Mouse (Mus musculus): ENCODE results near the gene Exosc3. TPM values are rescaled to one million over a fixed set of nuclear protein-coding genes. Genes with fewer than 3 reads are reported as not detected.

Exosc3 gene
- 10 to 100 TPM; 23.6 to 31.5 TPM for total RNA-seq (2023)

GRCm38 (mm10) chr4:45342286-45343155 lies at the start of gene Exosc3:
TSS of gene Exosc3 (minus strand) at chr4:45342732.

DNA sequence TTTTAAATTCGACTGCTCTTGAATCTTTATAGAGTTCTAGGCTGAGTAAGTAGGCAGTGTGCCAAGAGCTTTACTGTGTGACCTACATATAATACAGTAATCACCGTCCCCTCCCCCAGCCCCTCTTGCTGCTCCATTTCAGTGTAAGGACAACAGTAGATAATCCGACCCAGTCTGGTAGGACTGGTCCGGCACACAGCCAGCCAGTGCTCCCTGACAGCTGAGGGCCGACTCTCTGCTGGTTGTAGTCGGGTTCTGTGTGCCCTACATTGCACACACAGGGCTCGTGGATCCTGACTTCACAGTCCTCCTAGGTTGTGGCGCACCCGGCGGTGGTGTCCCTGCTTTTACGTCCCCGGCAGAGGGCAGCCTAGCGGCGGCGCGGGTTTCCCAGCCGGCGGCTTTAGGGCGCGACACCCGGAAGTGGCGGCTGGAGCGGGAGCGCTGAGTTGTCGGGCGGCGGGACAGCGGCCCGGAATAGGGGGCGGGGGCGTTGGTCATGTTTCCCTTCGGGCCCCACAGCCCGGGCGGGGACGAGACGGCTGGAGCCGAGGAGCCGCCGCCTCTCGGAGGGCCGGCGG lies 773 bp downstream of the Exosc3 start, which contains the start of gene Dcaf10:
Gene Dcaf10 (plus strand): TSS at position 433 of the 581 bp plus-strand sequence.

DNA sequence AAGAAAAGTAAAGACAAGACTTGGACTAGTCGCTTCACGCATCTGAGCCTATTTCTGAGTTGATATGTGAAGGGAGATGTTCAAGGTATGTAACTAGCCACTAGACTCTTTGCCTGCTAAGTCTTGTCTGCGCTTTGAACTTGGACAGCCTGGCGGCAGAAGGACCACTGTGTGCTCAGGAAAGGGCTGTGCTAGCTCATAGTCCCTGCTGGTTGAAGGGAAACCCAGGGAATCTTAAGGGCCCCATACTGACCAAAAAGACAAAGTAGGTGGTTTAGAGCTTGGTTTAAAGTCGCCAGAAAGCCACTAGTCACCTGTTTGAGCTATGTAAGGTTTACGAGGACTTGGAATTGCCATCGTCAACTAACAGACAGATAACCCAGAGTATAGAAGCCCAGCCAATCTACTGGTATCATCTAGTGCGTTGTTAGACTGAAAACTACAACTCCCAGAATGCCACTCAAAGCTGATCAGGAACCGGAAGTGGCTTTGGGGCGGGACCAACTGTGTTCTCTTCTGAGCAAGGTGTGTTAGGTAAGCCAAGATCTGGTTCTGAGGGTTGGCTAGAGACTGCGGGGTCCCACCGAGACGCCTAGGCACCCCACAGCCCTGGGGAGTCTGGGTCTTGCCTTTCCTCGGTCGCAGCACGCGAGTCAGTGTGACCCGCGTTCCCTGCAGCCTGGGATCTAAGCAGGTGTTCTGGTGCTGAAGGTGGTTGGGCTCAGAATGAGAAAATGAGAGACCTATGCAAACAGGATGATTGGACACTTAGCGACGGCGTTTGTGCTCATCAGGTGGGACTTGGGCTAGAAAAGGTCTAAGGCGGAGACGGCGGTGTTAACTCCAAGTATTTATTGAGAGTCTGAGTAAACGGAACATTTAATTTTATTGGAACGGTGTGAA lies 45.6 kb downstream of the Exosc3 start, which contains the start of gene Trmt10b:
Gene Trmt10b (plus strand): TSS at position 466 of the 903 bp plus-strand sequence.

Other genes starting within 250 kb of the Exosc3 start
- 10 to 100 TPM; 41.1 to 47.2 TPM for gene Tomm5, start 234.6 kb downstream of the Exosc3 start, total RNA-seq (2023)
- gene Frmpd1, start 157.9 kb downstream of the Exosc3 start, total RNA-seq (2023) = not detected
- gene Trmt10b, start 45.6 kb downstream of the Exosc3 start, total RNA-seq (2023) = 1 to 10 TPM; 5.8 to 7.7 TPM
- gene Dcaf10, start 631 bp downstream of the Exosc3 start, total RNA-seq (2023) = 10 to 100 TPM; 18.3 to 19.1 TPM
- gene Slc25a51, start 66.0 kb upstream of the Exosc3 start, total RNA-seq (2023) = 10 to 100 TPM; 71.8 to 73.4 TPM
- 10 to 100 TPM; 13.3 to 13.9 TPM for gene Shb, start 189.7 kb upstream of the Exosc3 start, total RNA-seq (2023)

Measured in monocyte, adult 59 days (primary cell).